Mouse (Mus musculus): ENCODE measurements at regions not wholly inside any gene's neighbourhood (a gene's known extent, or its start where the extent isn't known, plus 50 kb on each side); places are given as distances from the start of the nearest gene placed in this dataset.

DNA sequence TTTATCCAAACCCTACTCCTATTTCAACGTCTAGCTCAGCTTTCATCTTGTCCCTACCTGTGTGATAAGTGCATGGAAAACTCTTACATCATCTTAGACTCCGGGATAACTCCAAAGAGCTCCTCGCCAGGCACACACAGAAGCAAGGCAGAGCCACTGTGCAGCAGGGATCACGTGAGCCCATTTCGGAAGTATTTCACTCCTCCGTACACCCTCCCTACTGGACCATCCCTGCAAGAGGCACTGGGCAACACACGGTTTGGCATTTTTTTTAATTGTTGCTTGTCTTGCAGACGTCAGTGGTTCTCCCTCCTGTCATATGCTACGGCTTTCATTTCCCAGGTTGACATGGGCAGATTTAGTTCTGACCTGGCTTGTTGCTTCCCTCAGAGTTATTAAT lies 316.0 kb upstream of the Jarid2 start:
- Histone ChIP-seq H3K27me3 (no peaks in the 10 kb centered on the region), H3K36me3 (no peaks in the 10 kb centered on the region), H3K9me3 (replicated peaks) (no peaks in the 10 kb centered on the region; the same call in 1 of the 2 replicates), H3K4me2 (no peak overlapping the region; the same call in 1 of the 2 replicates), H3K4me1 (replicated peaks) (peaks cover 40% of the 10 kb centered on the region), H3K4me3 (no peak overlapping the region), H3K9ac (no peak overlapping the region), H3K27ac (no peak overlapping the region)
- 42% methylated on average over 9 of the region's 9 CpGs for WGBS
- no peak for ATAC-seq (replicated peaks; ENCODE audit: insufficient number of reproducible peaks, insufficient read depth, low FRiP score, low read depth)

- Histone ChIP-seq H3K27me3 (no peaks in the 10 kb centered on the region), H3K4me2 (no peak overlapping the region), H3K4me1 (replicated peaks) (peaks cover 32% of the 10 kb centered on the region), H3K4me3 (no peak overlapping the region), H3K27ac (peak overlapping the region; percentile 13; the same call in 1 of the 2 replicates), H3K9me3 (replicated peaks) (no peaks in the 10 kb centered on the region; the same call in 1 of the 2 replicates), H3K9ac (no peak overlapping the region), H3K36me3 (no peaks in the 10 kb centered on the region)
- 49% methylated on average over 7 of the region's 7 CpGs for WGBS
- 0 out of 2 replicates have a peak, but pooled peaks have one; percentile 27 for ATAC-seq (replicated peaks; ENCODE audit: insufficient number of reproducible peaks, insufficient read depth, low FRiP score, low read depth)
These were observed 313.3 kb upstream of the Jarid2 start for GRCm38 (mm10) chr13:44415971-44416370.

DNA sequence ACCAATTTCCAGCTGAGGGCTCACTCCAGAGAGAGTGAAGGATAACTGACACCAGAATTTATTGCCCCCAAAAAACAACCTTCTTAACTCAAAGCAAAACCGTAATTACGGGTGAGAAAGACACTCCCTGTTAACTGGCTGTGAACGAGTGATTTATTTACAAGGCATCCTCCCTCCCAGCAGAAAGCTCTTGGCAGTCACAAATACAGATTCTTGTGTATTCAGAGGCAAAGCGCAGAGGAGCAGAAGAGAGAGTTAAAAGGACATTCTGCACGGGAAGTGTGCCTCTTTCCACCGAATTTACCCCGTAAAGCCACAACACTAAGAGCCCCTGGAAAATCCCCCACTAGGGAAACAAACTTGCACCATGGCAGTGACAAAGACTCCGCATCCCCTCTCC lies 312.3 kb upstream of the Jarid2 start:
- H3K27ac ChIP-seq: no peak overlapping the region
- no peaks in the 10 kb centered on the region; the same call in 1 of the 2 replicates for H3K9me3 ChIP-seq (replicated peaks)
- H3K4me3 ChIP-seq: no peak overlapping the region
- WGBS: 32% methylated on average over 8 of the region's 8 CpGs
- H3K4me2 ChIP-seq: 0 out of 2 replicates have a peak overlapping the region, but pooled peaks have one; percentile 10
- H3K36me3 ChIP-seq: no peaks in the 10 kb centered on the region
- peaks cover 37% of the 10 kb centered on the region for H3K4me1 ChIP-seq (replicated peaks)
- H3K9ac ChIP-seq: no peak overlapping the region
- H3K27me3 ChIP-seq: no peaks in the 10 kb centered on the region
- ATAC-seq (replicated peaks; ENCODE audit: insufficient number of reproducible peaks, insufficient read depth, low FRiP score, low read depth): no peak

DNA sequence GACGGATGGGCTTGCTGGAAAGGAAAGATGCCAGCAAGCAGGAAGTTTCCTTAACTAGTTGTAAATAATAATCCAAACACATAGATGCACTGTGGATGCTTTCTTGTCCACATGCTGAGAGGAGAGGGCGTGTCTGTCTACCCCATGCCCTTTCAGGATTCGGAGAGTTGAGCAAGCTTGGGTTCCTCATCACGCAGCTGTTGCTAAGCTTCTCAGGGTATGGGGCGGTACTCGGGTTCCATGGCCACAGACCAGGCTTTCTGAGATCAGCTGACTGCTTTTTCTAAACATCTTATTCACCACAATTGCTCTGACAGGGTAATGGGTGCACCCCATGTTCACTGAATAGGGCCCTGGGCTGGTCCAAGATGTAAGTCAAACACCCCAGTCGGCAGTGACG lies 310.2 kb upstream of the Jarid2 start:
- no peak overlapping the region for H3K9ac ChIP-seq
- no peaks in the 10 kb centered on the region; the same call in 1 of the 2 replicates for H3K9me3 ChIP-seq (replicated peaks)
- H3K36me3 ChIP-seq: no peaks in the 10 kb centered on the region
- no peak overlapping the region for H3K4me2 ChIP-seq
- ATAC-seq (replicated peaks; ENCODE audit: insufficient number of reproducible peaks, insufficient read depth, low FRiP score, low read depth): no peak
- H3K27me3 ChIP-seq: no peaks in the 10 kb centered on the region
- H3K4me3 ChIP-seq: no peak overlapping the region
- H3K4me1 ChIP-seq (replicated peaks): peaks cover 38% of the 10 kb centered on the region
- H3K27ac ChIP-seq: no peak overlapping the region
- 82% methylated on average over 8 of the region's 8 CpGs for WGBS

- Histone ChIP-seq H3K4me3 (peak overlapping the region; percentile 18; the same call in 1 of the 2 replicates), H3K36me3 (no peaks in the 10 kb centered on the region), H3K4me2 (peak overlapping the region; percentile 53), H3K9me3 (replicated peaks) (no peaks in the 10 kb centered on the region; the same call in 1 of the 2 replicates), H3K9ac (peak overlapping the region; percentile 26; the same call in 1 of the 2 replicates), H3K4me1 (replicated peaks) (peaks cover 38% of the 10 kb centered on the region), H3K27me3 (no peaks in the 10 kb centered on the region), H3K27ac (no peak overlapping the region)
- ATAC-seq (replicated peaks; ENCODE audit: insufficient number of reproducible peaks, insufficient read depth, low FRiP score, low read depth): no peak; the same call in 1 of the 2 replicates
- 24% methylated on average over 14 of the region's 15 CpGs for WGBS
These were observed 309.6 kb upstream of the Jarid2 start for GRCm38 (mm10) chr13:44419472-44420226.

GRCm38 (mm10) chr13:44420227-44420592 lies 309.1 kb upstream of the Jarid2 start:
- H3K36me3 ChIP-seq: no peaks in the 10 kb centered on the region
- no peak for ATAC-seq (replicated peaks; ENCODE audit: insufficient number of reproducible peaks, insufficient read depth, low FRiP score, low read depth)
- no peaks in the 10 kb centered on the region for H3K27me3 ChIP-seq
- H3K4me1 ChIP-seq (replicated peaks): peaks cover 38% of the 10 kb centered on the region
- no peaks in the 10 kb centered on the region; the same call in 1 of the 2 replicates for H3K9me3 ChIP-seq (replicated peaks)
- H3K27ac ChIP-seq: no peak overlapping the region
- H3K4me2 ChIP-seq: peak overlapping the region; percentile 53
- 0 out of 2 replicates have a peak overlapping the region, but pooled peaks have one; percentile 26 for H3K9ac ChIP-seq
- no peak overlapping the region for H3K4me3 ChIP-seq
- 31% methylated on average over 6 of the region's 6 CpGs for WGBS

DNA sequence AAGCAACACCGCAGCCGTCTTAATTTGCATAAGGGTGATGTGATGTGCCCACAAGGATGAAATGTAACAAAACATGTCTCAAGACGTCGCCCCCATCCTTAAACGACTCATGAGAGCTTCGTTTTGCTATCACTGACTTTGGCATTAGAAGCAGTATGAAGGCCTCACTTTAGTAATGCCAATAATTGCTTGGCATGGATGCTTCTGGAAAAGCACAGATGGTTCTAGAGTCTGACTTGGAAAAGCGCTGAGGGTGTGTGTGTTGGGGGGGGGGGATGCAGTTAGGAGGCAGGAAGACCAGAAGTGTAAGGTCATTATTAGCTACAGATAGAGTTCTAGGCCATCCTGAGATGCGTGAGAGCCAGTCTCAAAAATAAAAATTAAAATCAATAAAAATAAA lies 308.3 kb upstream of the Jarid2 start:
- no peak overlapping the region for H3K27ac ChIP-seq
- WGBS: 93% methylated on average over 8 of the region's 8 CpGs
- no peaks in the 10 kb centered on the region; the same call in 1 of the 2 replicates for H3K9me3 ChIP-seq (replicated peaks)
- H3K4me1 ChIP-seq (replicated peaks): peaks cover 35% of the 10 kb centered on the region
- ATAC-seq (replicated peaks; ENCODE audit: insufficient number of reproducible peaks, insufficient read depth, low FRiP score, low read depth): no peak
- no peak overlapping the region for H3K9ac ChIP-seq
- H3K4me3 ChIP-seq: no peak overlapping the region
- no peaks in the 10 kb centered on the region for H3K36me3 ChIP-seq
- no peak overlapping the region for H3K4me2 ChIP-seq
- H3K27me3 ChIP-seq: no peaks in the 10 kb centered on the region

GRCm38 (mm10) chr13:44421426-44421825 lies 307.8 kb upstream of the Jarid2 start:
- no peak for ATAC-seq (replicated peaks; ENCODE audit: insufficient number of reproducible peaks, insufficient read depth, low FRiP score, low read depth)
- H3K36me3 ChIP-seq: no peaks in the 10 kb centered on the region
- H3K27me3 ChIP-seq: no peaks in the 10 kb centered on the region
- peaks cover 30% of the 10 kb centered on the region for H3K4me1 ChIP-seq (replicated peaks)
- no peak overlapping the region for H3K4me2 ChIP-seq
- no peak overlapping the region for H3K9ac ChIP-seq
- no peaks in the 10 kb centered on the region; the same call in 1 of the 2 replicates for H3K9me3 ChIP-seq (replicated peaks)
- WGBS: 79% methylated on average over 3 of the region's 3 CpGs
- H3K27ac ChIP-seq: no peak overlapping the region
- no peak overlapping the region for H3K4me3 ChIP-seq

GRCm38 (mm10) chr13:44421922-44422321 lies 307.4 kb upstream of the Jarid2 start:
- Histone ChIP-seq H3K4me1 (replicated peaks) (peaks cover 25% of the 10 kb centered on the region), H3K9ac (no peak overlapping the region), H3K9me3 (replicated peaks) (no peaks in the 10 kb centered on the region; the same call in 1 of the 2 replicates), H3K27ac (no peak overlapping the region), H3K27me3 (no peaks in the 10 kb centered on the region), H3K4me3 (no peak overlapping the region), H3K36me3 (no peaks in the 10 kb centered on the region), H3K4me2 (no peak overlapping the region)
- 75% methylated on average over 5 of the region's 5 CpGs for WGBS
- ATAC-seq (replicated peaks; ENCODE audit: insufficient number of reproducible peaks, insufficient read depth, low FRiP score, low read depth): no peak

- Histone ChIP-seq H3K27ac (no peak overlapping the region), H3K4me2 (no peak overlapping the region), H3K4me3 (no peak overlapping the region), H3K27me3 (no peaks in the 10 kb centered on the region), H3K9ac (no peak overlapping the region), H3K4me1 (replicated peaks) (no peaks in the 10 kb centered on the region), H3K36me3 (no peaks in the 10 kb centered on the region), H3K9me3 (replicated peaks) (no peaks in the 10 kb centered on the region)
- ATAC-seq (replicated peaks; ENCODE audit: insufficient number of reproducible peaks, insufficient read depth, low FRiP score, low read depth): no peak
- 87% methylated on average over 8 of the region's 8 CpGs for WGBS
These were observed 298.8 kb upstream of the Jarid2 start for GRCm38 (mm10) chr13:44430492-44430891.

DNA sequence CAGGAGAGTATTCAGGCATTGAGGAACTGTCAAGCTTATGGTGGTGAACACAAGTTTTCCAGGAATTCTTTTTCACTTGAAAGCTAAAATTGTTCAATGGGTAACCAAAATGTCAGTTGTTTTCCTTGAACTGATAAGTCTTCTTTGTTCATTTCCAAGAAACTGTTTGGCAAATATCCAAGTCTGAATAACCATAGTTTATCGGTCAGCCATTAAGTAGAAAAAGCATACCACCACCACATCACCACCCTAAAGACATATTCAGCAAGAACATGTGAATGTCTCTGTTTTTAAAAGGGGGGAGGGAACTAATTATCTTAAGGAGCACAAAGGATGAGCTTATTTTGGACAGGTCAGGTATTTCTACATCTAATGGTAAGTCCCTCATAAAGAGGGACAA lies 291.6 kb upstream of the Jarid2 start:
- Histone ChIP-seq H3K4me1 (replicated peaks) (no peaks in the 10 kb centered on the region), H3K9me3 (replicated peaks) (no peaks in the 10 kb centered on the region), H3K27me3 (no peaks in the 10 kb centered on the region), H3K4me3 (no peak overlapping the region), H3K36me3 (no peaks in the 10 kb centered on the region), H3K27ac (no peak overlapping the region), H3K4me2 (no peak overlapping the region), H3K9ac (no peak overlapping the region)
- no peak for ATAC-seq (replicated peaks; ENCODE audit: insufficient number of reproducible peaks, insufficient read depth, low FRiP score, low read depth)
- WGBS: 71% methylated on average over 1 of the region's 1 CpGs

DNA sequence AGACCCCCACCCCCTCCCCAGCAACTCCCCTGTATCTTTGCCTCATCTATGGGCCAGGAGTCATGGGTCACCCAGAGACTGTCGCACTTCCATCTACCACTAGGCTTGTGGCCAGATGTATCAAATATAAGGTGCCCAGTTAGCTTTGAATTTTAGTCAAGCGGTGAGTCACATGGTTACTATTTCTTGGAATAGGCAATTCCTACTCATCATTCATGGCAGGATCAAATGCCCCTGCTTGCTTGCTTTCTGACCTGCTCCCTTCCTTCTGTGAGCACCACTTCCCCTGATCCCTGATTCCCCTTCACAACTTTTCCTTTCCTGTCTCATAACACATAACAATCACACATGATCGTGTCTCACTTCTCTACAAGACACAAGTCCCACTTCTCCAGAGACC lies 288.2 kb upstream of the Jarid2 start:
- H3K27ac ChIP-seq: no peak overlapping the region
- no peak overlapping the region for H3K4me2 ChIP-seq
- H3K4me1 ChIP-seq (replicated peaks): no peaks in the 10 kb centered on the region
- ATAC-seq (replicated peaks; ENCODE audit: insufficient number of reproducible peaks, insufficient read depth, low FRiP score, low read depth): no peak
- WGBS: 77% methylated on average over 3 of the region's 3 CpGs
- no peaks in the 10 kb centered on the region for H3K36me3 ChIP-seq
- H3K27me3 ChIP-seq: no peaks in the 10 kb centered on the region
- no peak overlapping the region for H3K9ac ChIP-seq
- H3K4me3 ChIP-seq: no peak overlapping the region
- no peaks in the 10 kb centered on the region for H3K9me3 ChIP-seq (replicated peaks)

All from heart, embryonic 15.5 days (tissue).